Mouse (Mus musculus) cerebellum, adult 9-11 months (tissue): ENCODE results near the gene Mief2.

Experiments
- DNase-seq: peaks from one replicate; pipeline ENCODE4 v3.0.0; 2022

Gene Mief2

DNA sequence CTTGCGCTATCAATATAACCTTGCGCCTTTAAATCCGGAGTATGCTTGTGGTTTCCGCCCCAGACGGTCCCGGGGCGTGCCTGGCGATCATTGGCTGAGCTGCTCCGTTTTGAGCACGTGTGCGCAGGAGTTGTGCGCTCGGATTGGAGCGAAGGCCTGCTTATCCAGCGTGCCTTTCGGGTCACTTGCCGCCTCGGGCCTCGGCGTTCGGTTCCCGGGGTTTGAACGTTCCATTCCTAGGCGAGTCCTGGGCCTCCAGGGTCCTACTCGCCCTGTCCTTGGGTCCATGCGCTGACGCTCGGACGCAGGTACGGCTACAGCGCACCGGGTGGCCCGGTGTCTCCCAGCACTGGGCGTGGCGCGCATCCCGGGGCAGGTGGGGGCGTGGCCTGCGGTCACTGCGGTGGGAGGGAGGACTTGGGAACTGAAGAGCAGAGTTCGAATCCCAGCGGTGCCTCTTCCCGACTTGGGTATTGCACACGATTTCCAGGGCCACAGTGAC lies at the start of gene Mief2:
TSS of gene Mief2 (plus strand) at position 139 of the 502 bp plus-strand sequence.
- peak; percentile 96 for DNase-seq

- no peak for DNase-seq
Measured at GRCm38 (mm10) chr11:60696165-60696564, 32.0 kb upstream of the Mief2 start.

DNA sequence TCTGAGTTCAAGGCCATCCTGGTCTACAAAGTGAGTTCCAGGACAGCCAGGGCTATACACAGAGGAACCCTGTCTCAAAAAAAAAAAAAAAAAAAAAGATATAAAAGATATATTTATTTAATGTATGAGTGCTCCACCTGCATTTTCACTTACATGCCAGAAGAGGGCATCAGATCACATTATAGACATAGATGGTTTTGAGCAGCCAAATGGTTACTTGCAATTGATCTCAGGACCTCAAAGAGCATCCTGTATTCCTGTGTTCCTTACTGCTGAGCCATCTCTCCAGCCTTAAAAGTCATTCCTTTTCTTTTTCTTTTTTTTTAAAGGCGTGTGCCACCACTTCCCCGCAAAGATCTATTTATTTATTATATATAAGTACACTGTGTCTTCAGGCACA lies 30.6 kb upstream of the Mief2 start:
- peak; percentile 10 for DNase-seq

DNA sequence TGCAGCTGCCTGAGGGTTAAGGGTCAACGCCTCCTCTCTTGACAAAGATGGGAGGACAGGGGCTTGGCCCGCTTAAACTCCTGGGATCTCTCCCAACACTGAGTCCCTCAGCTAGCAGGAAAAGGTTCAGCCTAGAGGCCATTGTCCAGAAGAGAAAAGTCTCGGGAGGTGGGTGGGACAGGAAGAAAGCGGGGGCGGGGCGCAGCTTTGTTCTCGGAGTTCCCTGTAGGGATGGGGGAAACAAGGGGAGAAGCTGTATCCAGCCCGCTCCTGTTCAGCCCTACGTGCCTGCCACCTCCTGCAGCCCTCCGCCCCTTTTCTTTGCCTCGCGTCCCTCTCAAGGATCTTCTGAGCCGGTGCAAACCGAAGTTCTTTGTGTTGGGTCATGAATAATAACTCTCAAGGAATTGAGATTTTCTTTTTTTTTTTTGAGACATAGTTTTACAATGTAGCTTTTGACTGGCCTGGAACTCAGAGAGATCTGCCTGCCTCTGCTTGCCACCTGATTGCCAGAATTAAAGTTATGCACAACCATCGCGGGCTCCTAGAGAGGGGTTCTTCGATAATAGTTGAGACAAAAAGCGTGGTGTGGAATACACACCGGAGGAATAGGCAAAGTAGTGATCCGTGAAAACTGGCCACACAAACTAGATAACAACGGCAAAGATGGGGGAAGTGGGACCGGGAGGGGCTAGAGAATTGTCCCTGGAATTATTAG lies 29.2 kb upstream of the Mief2 start:
- peak; percentile 66 for DNase-seq

DNA sequence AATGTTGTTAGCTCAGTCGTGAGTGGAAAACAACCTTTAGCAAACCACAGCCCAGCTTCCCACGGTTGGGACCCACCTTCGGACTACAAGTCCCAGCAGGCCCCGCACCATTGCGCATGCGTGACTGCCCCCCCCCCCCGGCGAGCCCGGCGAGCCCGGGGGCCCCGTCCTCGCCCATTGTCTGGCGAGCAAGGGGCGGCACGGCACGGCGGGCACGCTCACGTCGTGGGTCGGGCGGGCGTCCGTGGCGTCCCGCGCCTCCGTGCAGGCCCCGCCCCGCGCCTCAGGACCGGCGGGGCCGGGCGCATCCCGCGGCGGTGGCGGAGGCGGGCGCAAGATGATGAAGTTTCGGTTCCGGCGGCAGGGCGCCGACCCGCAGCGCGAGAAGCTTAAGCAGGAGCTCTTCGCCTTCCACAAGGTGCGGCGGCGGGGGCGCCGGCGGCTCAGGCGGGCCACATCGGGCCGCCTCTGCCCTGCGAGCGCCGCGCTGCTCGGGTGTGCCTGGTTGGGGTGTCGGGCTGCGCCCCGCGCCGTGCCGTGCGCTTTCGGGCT lies 28.6 kb upstream of the Mief2 start, which contains the start of gene Llgl1:
TSS of gene Llgl1 (plus strand) at position 200 of the 552 bp plus-strand sequence.
- DNase-seq = peak; percentile 93

GRCm38 (mm10) chr11:60700320-60701185 lies 27.6 kb upstream of the Mief2 start:
- peak; percentile 46 for DNase-seq

GRCm38 (mm10) chr11:60701611-60702010 lies 26.6 kb upstream of the Mief2 start:
- peak; percentile 58 for DNase-seq

DNA sequence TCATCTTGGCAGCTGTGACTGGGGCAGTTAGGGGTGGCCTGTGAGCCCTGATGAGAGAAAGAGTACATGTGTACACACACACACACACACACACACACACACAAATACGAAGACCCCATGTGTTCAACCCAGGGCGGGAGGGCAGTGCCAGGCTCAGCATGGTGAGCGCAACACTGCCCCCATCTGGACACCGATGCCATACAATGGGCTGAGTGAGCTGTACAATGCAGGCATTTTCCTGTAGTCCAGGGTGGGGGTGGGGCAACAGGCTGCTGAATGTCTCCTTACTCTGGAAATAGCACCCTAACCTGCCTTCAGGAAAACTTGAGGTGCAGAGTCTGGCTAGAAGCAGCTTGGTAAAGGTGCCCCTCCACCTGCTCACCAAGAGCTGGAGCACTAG lies 25.1 kb upstream of the Mief2 start:
- DNase-seq = peak; percentile 73

DNA sequence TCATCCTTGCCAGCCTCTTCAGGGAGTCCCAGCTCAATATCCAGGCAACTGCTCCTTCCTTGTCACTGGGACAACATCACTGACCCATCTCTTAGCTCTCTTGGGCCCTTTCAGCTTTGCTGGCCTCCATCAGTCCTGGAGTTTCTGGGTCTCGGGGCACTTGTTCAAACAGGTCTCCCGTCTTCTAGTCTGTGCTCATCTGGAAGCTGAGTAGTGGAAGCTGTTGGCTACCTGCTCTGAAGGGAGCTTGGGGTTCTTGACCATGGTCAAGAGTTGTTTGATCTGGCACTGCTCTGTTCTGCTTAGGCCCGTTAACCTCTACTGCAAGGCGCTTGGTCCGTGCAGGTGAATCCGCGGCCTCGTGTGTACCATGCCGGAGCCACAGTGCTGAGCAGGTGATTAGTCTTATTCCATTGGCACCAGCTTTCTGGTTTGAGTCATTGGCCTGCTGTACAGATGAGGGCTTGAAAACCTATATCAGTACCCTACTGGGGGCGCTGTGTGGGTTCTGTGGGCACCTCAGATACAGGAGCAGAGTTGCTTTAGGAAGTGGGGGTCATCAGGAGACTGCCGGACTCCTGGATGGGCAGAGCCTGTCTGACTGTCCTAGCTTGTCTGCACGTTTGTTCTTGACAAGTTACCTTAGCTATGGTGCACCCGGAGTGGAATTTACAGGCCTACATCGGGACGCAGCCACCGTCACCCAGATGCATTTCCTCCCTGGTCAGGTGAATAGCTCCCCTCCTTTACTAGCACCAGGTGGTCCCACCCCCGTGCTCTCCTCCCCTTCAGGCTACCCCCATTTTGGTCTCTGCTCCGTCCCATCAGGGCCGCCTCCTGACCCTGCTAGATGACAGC lies 23.9 kb upstream of the Mief2 start:
- DNase-seq = peak; percentile 49

DNA sequence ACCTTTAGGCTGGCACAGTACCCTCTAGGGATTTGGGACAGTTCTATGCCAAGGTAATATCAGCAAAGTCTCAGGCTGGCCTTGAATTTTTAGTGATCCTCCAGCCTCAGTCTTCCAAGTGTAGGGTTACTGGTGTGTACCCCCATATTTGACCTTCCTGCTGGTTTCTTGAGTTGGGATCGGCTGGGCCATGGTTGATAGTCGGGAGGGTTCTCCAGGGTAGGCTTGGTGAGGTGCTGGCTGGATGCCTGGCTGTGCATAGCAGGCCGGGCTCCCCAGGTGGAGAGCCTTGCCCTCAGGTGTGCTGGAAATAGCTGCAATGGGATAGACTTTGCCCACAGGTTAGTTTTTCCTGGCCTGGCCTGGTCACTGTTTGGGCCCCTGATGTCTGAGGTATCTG lies 22.9 kb upstream of the Mief2 start:
- DNase-seq = no peak

GRCm38 (mm10) chr11:60706076-60706475 lies 22.1 kb upstream of the Mief2 start:
- no peak for DNase-seq

GRCm38 (mm10) chr11:60706696-60707480 lies 21.3 kb upstream of the Mief2 start:
- peak; percentile 27 for DNase-seq

GRCm38 (mm10) chr11:60707672-60708071 lies 20.5 kb upstream of the Mief2 start:
- DNase-seq = peak; percentile 53

GRCm38 (mm10) chr11:60708631-60709030 lies 19.6 kb upstream of the Mief2 start:
- no peak for DNase-seq

GRCm38 (mm10) chr11:60709481-60710465 lies 18.4 kb upstream of the Mief2 start:
- DNase-seq = peak; percentile 8

DNA sequence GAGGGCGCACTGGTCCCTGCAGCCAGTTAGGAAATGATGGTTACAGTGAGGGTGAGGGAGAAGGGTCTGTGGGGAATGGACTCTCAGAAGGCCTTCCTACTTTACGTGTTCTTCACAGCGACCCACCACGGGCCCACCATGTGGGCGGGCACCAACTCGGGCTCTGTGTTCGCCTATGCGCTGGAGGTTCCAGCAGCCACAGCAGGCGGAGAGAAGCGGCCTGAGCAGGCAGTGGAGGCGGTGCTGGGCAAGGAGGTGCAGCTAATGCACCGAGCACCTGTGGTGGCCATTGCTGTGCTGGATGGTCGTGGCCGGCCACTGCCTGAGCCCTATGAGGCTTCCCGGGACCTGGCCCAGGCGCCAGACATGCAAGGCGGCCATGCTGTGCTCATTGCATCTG lies 17.0 kb upstream of the Mief2 start:
- DNase-seq = peak; percentile 14

- no peak for DNase-seq
Measured at GRCm38 (mm10) chr11:60712040-60712439, 16.2 kb upstream of the Mief2 start.

DNA sequence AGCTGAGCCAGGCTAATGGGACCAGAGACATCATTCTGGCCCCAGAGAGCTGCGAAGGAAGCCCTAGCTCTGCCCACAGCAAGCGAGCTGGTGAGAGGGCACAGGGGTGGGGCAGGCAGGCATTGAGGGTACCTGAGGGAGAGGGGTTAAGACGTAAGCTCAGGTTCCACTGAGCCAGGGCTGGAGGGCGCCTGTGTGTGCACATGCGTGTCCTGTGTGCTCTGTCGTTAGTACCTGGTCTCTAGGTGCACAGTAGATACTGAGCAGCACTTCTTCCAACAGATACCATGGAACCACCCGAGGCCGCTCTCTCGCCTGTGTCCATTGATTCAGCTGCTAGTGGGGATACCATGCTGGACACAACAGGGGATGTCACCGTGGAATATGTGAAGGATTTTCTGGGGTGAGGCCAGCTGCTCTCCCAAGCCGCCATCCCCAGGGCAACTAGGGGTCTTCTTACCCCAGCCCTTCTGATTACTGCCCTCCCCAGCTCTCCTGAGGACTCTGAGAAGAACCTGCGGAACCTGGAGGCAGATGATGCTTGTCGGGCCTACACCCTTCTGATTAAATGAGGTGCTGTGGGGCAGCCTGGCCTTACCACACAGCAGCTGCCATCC lies 15.5 kb upstream of the Mief2 start:
- DNase-seq = peak; percentile 3

DNA sequence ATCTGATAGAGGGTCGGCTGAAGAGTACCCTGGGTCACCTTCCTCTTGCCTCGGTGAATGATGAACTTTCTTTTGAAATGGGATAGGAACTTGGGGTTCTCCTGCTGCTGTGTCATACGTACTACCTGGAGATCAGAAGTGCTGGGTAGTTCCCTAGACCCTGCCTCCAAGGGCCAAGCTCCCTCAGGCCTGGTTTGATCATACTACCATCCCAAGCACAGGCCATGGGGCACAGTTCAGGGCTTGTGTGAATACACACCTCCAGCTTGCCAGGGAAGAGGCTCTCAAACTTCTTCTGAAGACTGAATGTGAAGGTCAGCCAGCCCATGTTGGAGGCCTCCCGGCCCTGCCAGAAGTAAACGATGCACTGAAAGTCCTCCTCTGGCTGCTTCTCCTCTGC lies 12.4 kb upstream of the Mief2 start:
- DNase-seq = no peak

DNA sequence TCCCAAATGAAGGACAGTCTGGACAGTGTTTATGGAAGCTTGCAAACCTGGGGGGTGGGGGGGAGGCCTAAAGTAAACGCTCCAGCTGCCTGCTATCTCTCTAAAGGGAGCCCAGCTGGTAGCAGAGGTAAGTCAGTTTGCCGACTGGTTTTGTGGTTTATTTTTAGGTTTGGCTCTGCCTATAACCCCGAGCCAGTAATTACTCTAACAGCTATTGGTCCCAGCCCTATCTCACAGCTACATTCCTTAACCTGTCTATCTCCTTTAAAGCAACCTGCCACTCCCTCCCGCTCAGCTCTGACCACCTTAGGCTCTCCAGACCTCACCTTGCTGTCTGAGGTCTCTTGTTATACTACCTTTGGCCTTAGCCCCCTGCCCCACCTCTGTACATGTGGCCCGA lies 8.9 kb upstream of the Mief2 start:
- DNase-seq = no peak
